Mouse (Mus musculus) erythroblast, embryonic 14.5 days (primary cell): ENCODE data around the gene Gm21976. TPM values are rescaled to one million over a fixed set of nuclear protein-coding genes. Genes with fewer than 3 reads are reported as not detected.

Experiments
- H3K27me3 ChIP-seq: 2 replicates; pipeline ENCODE4 v1.6.1; 2012; ENCODE audit warnings: inconsistent platforms; ENCODE audit not compliant: control insufficient read depth
- H3K36me3 ChIP-seq: 2 replicates; pipeline ENCODE4 v1.6.1; 2012; ENCODE audit warnings: mild to moderate bottlenecking, inconsistent platforms; ENCODE audit not compliant: control insufficient read depth
- H3K4me1 ChIP-seq: 2 replicates; pipeline ENCODE4 v1.6.1; 2012; ENCODE audit warnings: inconsistent platforms; ENCODE audit not compliant: control insufficient read depth
- H3K4me3 ChIP-seq: replicated peaks from 2 replicates; pipeline ENCODE3; 2012; ENCODE audit warnings: moderate library complexity, mild to moderate bottlenecking, inconsistent platforms
- H3K9me3 ChIP-seq: 2 replicates; pipeline ENCODE4 v1.6.1; 2012; ENCODE audit warnings: low read length, inconsistent platforms, mixed read lengths; ENCODE audit not compliant: control insufficient read depth
- GATA1 ChIP-seq: IDR thresholded peaks from 2 replicates; pipeline ENCODE4 v1.6.1; 2012; ENCODE audit warnings: low read length, inconsistent platforms, mixed read lengths
- TAL1 ChIP-seq: IDR thresholded peaks from 3 replicates; pipeline ENCODE4 v1.6.1; 2012; ENCODE audit warnings: low read length, inconsistent platforms, mixed read lengths
- polyA plus RNA-seq: library from polyadenylated mRNA; stranded (reverse); fragments of >175 nt; gene quantifications from 2 replicates; pipeline ENCODE4 v1.2.3, GENCODE M21; 2012

Gm21976 gene
- polyA plus RNA-seq, 1 experiment = not detected

- Histone ChIP-seq H3K4me3 (no peak overlapping the region), H3K27me3 (peaks cover 5% of the 10 kb centered on the region; the same call in 1 of the 2 replicates)
Observed at GRCm38 (mm10) chr13:98332106-98332505, 52.4 kb downstream of the Gm21976 start.

GRCm38 (mm10) chr13:98336205-98336604, 56.5 kb downstream of the Gm21976 start:
- Histone ChIP-seq H3K4me1 (no peaks in the 10 kb centered on the region), H3K9me3 (no peaks in the 10 kb centered on the region), H3K27me3 (peaks cover 10% of the 10 kb centered on the region), H3K4me3 (no peak overlapping the region), H3K36me3 (no peaks in the 10 kb centered on the region)
- TF ChIP-seq GATA1 = no peak
- TF ChIP-seq TAL1 = no peak

More at GRCm38 (mm10) chr13:98332106-98332505, 52.4 kb downstream of the Gm21976 start:
- H3K4me1 ChIP-seq = no peaks in the 10 kb centered on the region
- TF ChIP-seq GATA1 = no peak
- no peak for TF ChIP-seq TAL1
- H3K9me3 ChIP-seq = no peaks in the 10 kb centered on the region
- no peaks in the 10 kb centered on the region for H3K36me3 ChIP-seq

- no peaks in the 10 kb centered on the region for H3K9me3 ChIP-seq
- H3K4me3 ChIP-seq = no peak overlapping the region
- H3K4me1 ChIP-seq = no peaks in the 10 kb centered on the region
- no peak for TF ChIP-seq TAL1
- no peak for TF ChIP-seq GATA1
- peaks cover 8% of the 10 kb centered on the region for H3K27me3 ChIP-seq
- H3K36me3 ChIP-seq = no peaks in the 10 kb centered on the region
Observed at GRCm38 (mm10) chr13:98340506-98340905, 60.8 kb downstream of the Gm21976 start.

GRCm38 (mm10) chr13:98349491-98349890, 69.8 kb downstream of the Gm21976 start:
- Histone ChIP-seq H3K36me3 (no peaks in the 10 kb centered on the region), H3K4me1 (peaks cover 4% of the 10 kb centered on the region), H3K9me3 (no peaks in the 10 kb centered on the region; the same call in 1 of the 2 replicates), H3K27me3 (peaks cover 59% of the 10 kb centered on the region), H3K4me3 (no peak overlapping the region)
- no peak for TF ChIP-seq GATA1
- no peak for TF ChIP-seq TAL1

GRCm38 (mm10) chr13:98351527-98351926, 71.8 kb downstream of the Gm21976 start:
- Histone ChIP-seq H3K4me3 (no peak overlapping the region), H3K4me1 (peaks cover 4% of the 10 kb centered on the region), H3K27me3 (peaks cover 79% of the 10 kb centered on the region), H3K36me3 (no peaks in the 10 kb centered on the region), H3K9me3 (peaks cover 3% of the 10 kb centered on the region; the same call in 1 of the 2 replicates)
- no peak for TF ChIP-seq GATA1
- no peak for TF ChIP-seq TAL1

- Histone ChIP-seq H3K27me3 (peaks cover 85% of the 10 kb centered on the region), H3K36me3 (no peaks in the 10 kb centered on the region), H3K9me3 (peaks cover 3% of the 10 kb centered on the region; the same call in 1 of the 2 replicates), H3K4me1 (peaks cover 4% of the 10 kb centered on the region), H3K4me3 (no peak overlapping the region)
- TF ChIP-seq TAL1 = no peak
- TF ChIP-seq GATA1 = no peak
Observed at GRCm38 (mm10) chr13:98352381-98352975, 72.8 kb downstream of the Gm21976 start.

- Histone ChIP-seq H3K4me3 (no peak overlapping the region), H3K27me3 (peaks cover 97% of the 10 kb centered on the region), H3K4me1 (peaks cover 4% of the 10 kb centered on the region), H3K36me3 (no peaks in the 10 kb centered on the region), H3K9me3 (peaks cover 5% of the 10 kb centered on the region; the same call in 1 of the 2 replicates)
- no peak for TF ChIP-seq GATA1
- no peak for TF ChIP-seq TAL1
Observed at GRCm38 (mm10) chr13:98353709-98354089, 74.0 kb downstream of the Gm21976 start.

GRCm38 (mm10) chr13:98354090-98354801, 74.6 kb downstream of the Gm21976 start, which contains the start of gene Foxd1:
TSS of gene Foxd1 (plus strand) at chr13:98354242.
- Histone ChIP-seq H3K36me3 (no peaks in the 10 kb centered on the region), H3K4me1 (peaks cover 4% of the 10 kb centered on the region), H3K9me3 (peaks cover 5% of the 10 kb centered on the region; the same call in 1 of the 2 replicates), H3K4me3 (no peak within 1 kb of the TSS), H3K27me3 (peaks cover 99% of the 10 kb centered on the region)
- TF ChIP-seq TAL1 = no peak
- TF ChIP-seq GATA1 = no peak

- H3K27me3 ChIP-seq = peaks cover 100% of the 10 kb centered on the region
- no peak for TF ChIP-seq GATA1
- no peak for TF ChIP-seq TAL1
- peaks cover 5% of the 10 kb centered on the region; the same call in 1 of the 2 replicates for H3K9me3 ChIP-seq
- peaks cover 4% of the 10 kb centered on the region for H3K4me1 ChIP-seq
- H3K4me3 ChIP-seq = no peak overlapping the region
- no peaks in the 10 kb centered on the region for H3K36me3 ChIP-seq
Observed at GRCm38 (mm10) chr13:98354871-98355558, 75.3 kb downstream of the Gm21976 start.
